Mouse (Mus musculus): ENCODE measurements around the gene Card19. TPM values are rescaled to one million over a fixed set of nuclear protein-coding genes. Genes with fewer than 3 reads are reported as not detected.

Card19 gene
- total RNA-seq, 1 experiment: 16.9 TPM

DNA sequence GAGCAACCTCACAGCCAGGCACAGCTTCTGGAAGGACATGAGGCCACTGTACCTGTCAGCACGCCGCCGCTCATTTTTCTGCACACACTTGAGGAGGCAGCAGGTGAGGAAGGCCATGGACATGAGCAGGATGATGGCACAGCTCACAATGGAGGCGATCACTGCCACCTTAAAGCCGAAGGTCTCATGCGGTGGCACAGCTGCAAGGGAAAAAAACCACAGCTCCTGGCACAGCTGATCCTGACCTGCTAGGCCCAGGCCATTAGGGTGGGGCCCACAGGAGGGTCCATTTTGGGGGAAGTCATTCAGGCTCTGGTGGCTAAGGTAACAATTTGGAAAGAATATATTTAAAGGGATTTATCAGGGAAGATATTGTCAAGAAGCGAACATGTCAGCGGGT lies 22.9 kb upstream of the Card19 start:
- H3K4me3 ChIP-seq (ENCODE audit: insufficient read depth in 1 of 2, low read depth in 1 of 2, low read length in 2 of 2, poor library complexity in 1 of 2, severe bottlenecking in 1 of 2): no peak overlapping the region
- no peak overlapping the region for H3K27ac ChIP-seq (ENCODE audit: insufficient read depth, low read depth, low read length, poor library complexity, severe bottlenecking)
- no peak for DNase-seq (ENCODE audit: low read depth, low spot score)
- H3K9me3 ChIP-seq (ENCODE audit: control insufficient read depth, insufficient read depth, low read depth, low read length): no peaks in the 10 kb centered on the region
- H3K36me3 ChIP-seq (ENCODE audit: control insufficient read depth, insufficient read depth, low read length, poor library complexity, severe bottlenecking): no peaks in the 10 kb centered on the region
- TF ChIP-seq ZNF384 (IDR thresholded peaks at IDR 0.05; ENCODE audit: low read depth, low read length) (no peak), MAFK (IDR thresholded peaks at IDR 0.05; ENCODE audit: insufficient read depth, low read depth, low read length) (no peak), HCFC1 (IDR thresholded peaks at IDR 0.05; ENCODE audit: borderline replicate concordance, insufficient read depth, low read length) (no peak), CHD2 (IDR thresholded peaks at IDR 0.05; ENCODE audit: low read depth, low read length) (no peak), ZC3H11A (IDR thresholded peaks at IDR 0.05; ENCODE audit: borderline replicate concordance, low read depth, low read length) (no peak)
- in situ Hi-C loops (cut with MboI; ENCODE audit: low sequenced_read_pairs in 2 of 2, unreplicated experiment in 2 of 2): no loop called here
- no peak overlapping the region for H3K9ac ChIP-seq (ENCODE audit: insufficient read depth, low read depth, low read length, poor library complexity, severe bottlenecking)
- H3K4me1 ChIP-seq (ENCODE audit: control insufficient read depth in 2 of 2, insufficient read depth in 2 of 2, low read length in 2 of 2, poor library complexity in 1 of 2): no peaks in the 10 kb centered on the region

GRCm38 (mm10) chr13:49237617-49238016 lies 21.8 kb upstream of the Card19 start:
- DNase-seq (ENCODE audit: low read depth, low spot score): no peak
- in situ Hi-C loops (cut with MboI; ENCODE audit: low sequenced_read_pairs in 2 of 2, unreplicated experiment in 2 of 2): no loop called here
- no peak overlapping the region for H3K9ac ChIP-seq (ENCODE audit: insufficient read depth, low read depth, low read length, poor library complexity, severe bottlenecking)
- no peaks in the 10 kb centered on the region for H3K9me3 ChIP-seq (ENCODE audit: control insufficient read depth, insufficient read depth, low read depth, low read length)
- TF ChIP-seq ZC3H11A (IDR thresholded peaks at IDR 0.05; ENCODE audit: borderline replicate concordance, low read depth, low read length) (no peak), ZNF384 (IDR thresholded peaks at IDR 0.05; ENCODE audit: low read depth, low read length) (no peak), HCFC1 (IDR thresholded peaks at IDR 0.05; ENCODE audit: borderline replicate concordance, insufficient read depth, low read length) (no peak), CHD2 (IDR thresholded peaks at IDR 0.05; ENCODE audit: low read depth, low read length) (no peak)
- no peaks in the 10 kb centered on the region for H3K4me1 ChIP-seq (ENCODE audit: control insufficient read depth in 2 of 2, insufficient read depth in 2 of 2, low read length in 2 of 2, poor library complexity in 1 of 2)
- H3K27ac ChIP-seq (ENCODE audit: insufficient read depth, low read depth, low read length, poor library complexity, severe bottlenecking): no peak overlapping the region
- no peak overlapping the region for H3K4me3 ChIP-seq (ENCODE audit: insufficient read depth in 1 of 2, low read depth in 1 of 2, low read length in 2 of 2, poor library complexity in 1 of 2, severe bottlenecking in 1 of 2)
- no peaks in the 10 kb centered on the region for H3K36me3 ChIP-seq (ENCODE audit: control insufficient read depth, insufficient read depth, low read length, poor library complexity, severe bottlenecking)

- no peak for DNase-seq (ENCODE audit: low read depth, low spot score)
- Histone ChIP-seq H3K4me3 (ENCODE audit: insufficient read depth in 1 of 2, low read depth in 1 of 2, low read length in 2 of 2, poor library complexity in 1 of 2, severe bottlenecking in 1 of 2) (no peak overlapping the region), H3K9ac (ENCODE audit: insufficient read depth, low read depth, low read length, poor library complexity, severe bottlenecking) (no peak overlapping the region), H3K36me3 (ENCODE audit: control insufficient read depth, insufficient read depth, low read length, poor library complexity, severe bottlenecking) (no peaks in the 10 kb centered on the region), H3K27ac (ENCODE audit: insufficient read depth, low read depth, low read length, poor library complexity, severe bottlenecking) (no peak overlapping the region), H3K9me3 (ENCODE audit: control insufficient read depth, insufficient read depth, low read depth, low read length) (no peaks in the 10 kb centered on the region), H3K4me1 (ENCODE audit: control insufficient read depth in 2 of 2, insufficient read depth in 2 of 2, low read length in 2 of 2, poor library complexity in 1 of 2) (no peaks in the 10 kb centered on the region)
- in situ Hi-C loops (cut with MboI; ENCODE audit: low sequenced_read_pairs in 2 of 2, unreplicated experiment in 2 of 2): no loop called here
- TF ChIP-seq ZNF384 (IDR thresholded peaks at IDR 0.05; ENCODE audit: low read depth, low read length) (no peak), CHD2 (IDR thresholded peaks at IDR 0.05; ENCODE audit: low read depth, low read length) (no peak), HCFC1 (IDR thresholded peaks at IDR 0.05; ENCODE audit: borderline replicate concordance, insufficient read depth, low read length) (no peak), MAFK (IDR thresholded peaks at IDR 0.05; ENCODE audit: insufficient read depth, low read depth, low read length) (no peak), ZC3H11A (IDR thresholded peaks at IDR 0.05; ENCODE audit: borderline replicate concordance, low read depth, low read length) (no peak)
Measured at GRCm38 (mm10) chr13:49234711-49235110, 18.9 kb upstream of the Card19 start.

DNA sequence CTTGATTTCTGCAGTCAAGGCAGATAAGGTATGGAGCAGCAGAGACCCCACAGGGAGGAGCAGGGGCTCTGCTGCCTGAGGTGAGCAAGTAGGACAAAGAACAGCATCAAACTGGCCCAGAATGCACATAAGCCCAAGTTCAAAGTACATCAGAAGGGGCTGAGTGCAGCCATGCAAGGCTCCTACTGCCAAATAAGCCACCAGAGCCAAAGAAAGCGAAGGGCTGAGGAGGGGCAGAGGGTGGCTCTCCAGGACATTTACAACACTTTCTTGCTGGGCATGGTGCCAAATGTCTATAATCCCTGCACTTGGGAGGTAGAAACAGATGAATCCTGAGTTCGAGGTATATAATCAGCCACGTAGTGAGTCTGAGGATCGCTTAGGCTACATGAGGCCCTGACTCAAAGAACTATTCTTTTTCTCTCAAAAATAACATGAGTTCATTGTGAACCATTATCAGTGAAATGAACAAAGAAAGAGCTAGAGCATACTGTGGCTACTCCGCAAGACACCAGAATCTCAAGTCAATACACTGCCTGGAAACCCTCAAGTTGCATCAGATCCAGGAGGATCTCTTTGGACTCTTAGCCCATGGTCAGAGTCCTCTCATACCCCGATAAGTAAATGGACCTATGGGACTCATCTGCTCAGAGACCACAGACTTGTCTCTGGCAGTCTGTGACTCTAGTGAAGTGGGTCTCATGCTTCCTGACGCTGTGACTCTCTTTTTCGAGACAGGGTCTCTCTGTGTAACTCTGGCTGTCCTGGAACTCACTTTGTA lies 18.1 kb upstream of the Card19 start:
- H3K27ac ChIP-seq (ENCODE audit: insufficient read depth, low read depth, low read length, poor library complexity, severe bottlenecking): no peak overlapping the region
- H3K4me3 ChIP-seq (ENCODE audit: insufficient read depth in 1 of 2, low read depth in 1 of 2, low read length in 2 of 2, poor library complexity in 1 of 2, severe bottlenecking in 1 of 2): no peak overlapping the region
- H3K36me3 ChIP-seq (ENCODE audit: control insufficient read depth, insufficient read depth, low read length, poor library complexity, severe bottlenecking): no peaks in the 10 kb centered on the region
- no peaks in the 10 kb centered on the region for H3K4me1 ChIP-seq (ENCODE audit: control insufficient read depth in 2 of 2, insufficient read depth in 2 of 2, low read length in 2 of 2, poor library complexity in 1 of 2)
- in situ Hi-C loops (cut with MboI; ENCODE audit: low sequenced_read_pairs in 2 of 2, unreplicated experiment in 2 of 2): no loop called here
- H3K9ac ChIP-seq (ENCODE audit: insufficient read depth, low read depth, low read length, poor library complexity, severe bottlenecking): no peak overlapping the region
- no peaks in the 10 kb centered on the region for H3K9me3 ChIP-seq (ENCODE audit: control insufficient read depth, insufficient read depth, low read depth, low read length)
- DNase-seq (ENCODE audit: low read depth, low spot score): no peak
- TF ChIP-seq ZNF384 (IDR thresholded peaks at IDR 0.05; ENCODE audit: low read depth, low read length) (no peak), HCFC1 (IDR thresholded peaks at IDR 0.05; ENCODE audit: borderline replicate concordance, insufficient read depth, low read length) (no peak), ZC3H11A (IDR thresholded peaks at IDR 0.05; ENCODE audit: borderline replicate concordance, low read depth, low read length) (no peak), MAFK (IDR thresholded peaks at IDR 0.05; ENCODE audit: insufficient read depth, low read depth, low read length) (no peak), CHD2 (IDR thresholded peaks at IDR 0.05; ENCODE audit: low read depth, low read length) (no peak)

Data from ES-E14 (cell line).